Mouse (Mus musculus) embryo, embryonic 10 days (tissue): Measurements from ENCODE around the gene Pou2f2.
"Not testable (repeated sequence)": the region's sequence is repeated elsewhere in the genome, so short reads cannot be mapped to it uniquely, and the experiment has no call there.

Experiments
- DNase-seq: peaks from one replicate; pipeline ENCODE4 v3.0.0-alpha.2; 2015; ENCODE audit warnings: low spot score

Gene Pou2f2

GRCm38 (mm10) chr7:25058836-25059235 lies 120.7 kb downstream of the Pou2f2 start:
- DNase-seq, result no peak

GRCm38 (mm10) chr7:25058394-25058793 lies 121.1 kb downstream of the Pou2f2 start:
- DNase-seq, result no peak

- DNase-seq, result no peak
These were observed 121.6 kb downstream of the Pou2f2 start for GRCm38 (mm10) chr7:25057888-25058287.

GRCm38 (mm10) chr7:25056951-25057350 lies 122.6 kb downstream of the Pou2f2 start:
- no peak for DNase-seq

- no peak for DNase-seq
These were observed 126.9 kb downstream of the Pou2f2 start for GRCm38 (mm10) chr7:25052587-25052986.

GRCm38 (mm10) chr7:25049295-25049930 lies 130.1 kb downstream of the Pou2f2 start:
- DNase-seq, result no peak

- no peak for DNase-seq
These were observed 132.2 kb downstream of the Pou2f2 start for GRCm38 (mm10) chr7:25047363-25047762.

GRCm38 (mm10) chr7:25044599-25044998 lies 134.9 kb downstream of the Pou2f2 start:
- DNase-seq, result not testable (repeated sequence)

- no peak for DNase-seq
These were observed 137.6 kb downstream of the Pou2f2 start for GRCm38 (mm10) chr7:25041921-25042320.
